Mouse (Mus musculus) spleen, adult 18-20 months (tissue): ENCODE measurements at regions not wholly inside any gene's neighbourhood (a gene's known extent, or its start where the extent isn't known, plus 50 kb on each side); places are given as distances from the start of the nearest gene placed in this dataset.

Experiments
- DNase-seq, 2 experiments: peaks; one replicate each; pipeline ENCODE4 v3.0.0; 2022; ENCODE audit warnings: mixed read lengths in 2 of 2

DNA sequence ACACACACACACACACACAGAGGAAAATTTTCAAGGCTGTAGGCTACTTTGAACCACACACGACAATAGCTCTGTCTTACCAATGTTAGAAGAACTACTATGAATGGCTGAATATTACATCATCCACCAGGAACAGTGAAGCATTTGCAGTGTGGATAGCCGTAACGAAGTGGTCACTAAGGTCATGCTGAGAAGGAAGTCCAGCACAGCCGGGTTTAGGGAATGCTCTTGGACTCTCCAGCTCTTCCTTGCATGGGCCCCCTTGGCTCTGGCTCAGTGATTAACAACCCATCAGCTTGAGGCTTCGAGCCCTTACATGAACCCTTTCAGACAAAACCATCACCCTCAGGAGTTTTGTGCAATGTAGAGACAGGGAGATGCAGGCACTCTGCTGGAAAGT lies 245.3 kb downstream of the Adamts20 start:
- DNase-seq, result no peak

GRCm38 (mm10) chr15:94216703-94217102 lies 248.5 kb downstream of the Adamts20 start:
- DNase-seq, result no peak

GRCm38 (mm10) chr15:94214440-94214839 lies 250.8 kb downstream of the Adamts20 start:
- DNase-seq, result no peak

DNA sequence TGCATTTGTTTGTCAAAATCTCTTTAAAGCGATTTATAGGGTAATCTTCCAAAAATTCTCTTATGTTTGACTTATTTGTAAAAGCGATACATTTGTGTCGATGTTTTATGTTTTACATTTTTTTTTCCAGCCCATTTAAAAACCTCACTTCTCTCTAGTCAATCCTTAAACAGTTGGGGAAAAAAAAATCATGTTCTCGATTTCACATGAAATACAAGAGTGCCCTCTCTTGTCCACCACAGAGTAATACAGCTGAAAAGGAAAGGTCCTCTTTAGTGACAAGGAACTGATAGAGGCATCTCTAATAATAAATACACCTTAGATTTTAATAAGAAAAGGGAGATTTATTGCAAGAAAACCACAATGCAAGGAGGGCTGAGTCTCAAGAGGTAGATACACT lies 251.8 kb downstream of the Adamts20 start:
- DNase-seq, result no peak

GRCm38 (mm10) chr15:94208476-94208875 lies 256.7 kb downstream of the Adamts20 start:
- DNase-seq, result no peak

DNA sequence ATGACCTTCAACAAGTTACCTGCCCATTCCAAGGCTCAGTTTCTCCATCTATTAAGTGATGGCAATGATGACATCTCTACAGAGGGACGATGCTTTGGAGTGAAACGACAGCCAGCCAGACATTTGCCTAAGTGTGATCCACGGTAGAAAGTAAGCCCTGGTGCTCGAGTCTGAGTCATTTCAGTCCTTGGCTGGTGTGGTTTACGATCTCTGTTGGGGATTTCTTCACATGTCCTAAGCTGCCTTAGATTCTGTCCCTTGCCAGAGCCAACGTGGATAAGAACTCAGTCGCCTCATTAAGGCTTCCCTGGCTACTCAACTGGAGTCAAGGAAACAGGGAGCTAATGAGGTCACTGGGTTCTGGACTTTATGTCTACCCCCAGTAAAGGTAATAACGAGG lies 258.8 kb downstream of the Adamts20 start:
- DNase-seq, result no peak

GRCm38 (mm10) chr15:94205309-94205893 lies 259.8 kb downstream of the Adamts20 start:
- DNase-seq, result peak; percentile 13 to 14

- no peak for DNase-seq
Measured at GRCm38 (mm10) chr15:94190081-94190488, 275.1 kb downstream of the Adamts20 start.

DNA sequence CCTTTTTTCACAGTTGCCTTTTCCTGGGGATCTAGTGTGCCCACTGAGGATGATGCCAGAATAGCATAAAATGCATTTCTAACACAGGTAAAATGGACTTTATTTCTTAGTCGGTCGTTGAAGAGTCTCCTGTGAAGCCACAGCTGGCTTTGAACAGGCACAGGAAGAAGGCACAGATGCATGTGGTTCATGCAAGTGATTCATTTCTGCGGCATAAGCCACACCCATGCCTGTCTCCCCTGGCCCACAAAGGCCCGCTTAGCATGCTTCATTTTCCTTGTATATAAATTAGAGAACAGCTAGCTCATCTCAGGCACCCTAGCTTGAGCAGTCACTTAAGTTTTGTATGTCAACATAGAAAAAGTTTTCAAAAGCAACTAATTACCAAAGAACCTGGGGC lies 277.6 kb downstream of the Adamts20 start:
- no peak for DNase-seq

DNA sequence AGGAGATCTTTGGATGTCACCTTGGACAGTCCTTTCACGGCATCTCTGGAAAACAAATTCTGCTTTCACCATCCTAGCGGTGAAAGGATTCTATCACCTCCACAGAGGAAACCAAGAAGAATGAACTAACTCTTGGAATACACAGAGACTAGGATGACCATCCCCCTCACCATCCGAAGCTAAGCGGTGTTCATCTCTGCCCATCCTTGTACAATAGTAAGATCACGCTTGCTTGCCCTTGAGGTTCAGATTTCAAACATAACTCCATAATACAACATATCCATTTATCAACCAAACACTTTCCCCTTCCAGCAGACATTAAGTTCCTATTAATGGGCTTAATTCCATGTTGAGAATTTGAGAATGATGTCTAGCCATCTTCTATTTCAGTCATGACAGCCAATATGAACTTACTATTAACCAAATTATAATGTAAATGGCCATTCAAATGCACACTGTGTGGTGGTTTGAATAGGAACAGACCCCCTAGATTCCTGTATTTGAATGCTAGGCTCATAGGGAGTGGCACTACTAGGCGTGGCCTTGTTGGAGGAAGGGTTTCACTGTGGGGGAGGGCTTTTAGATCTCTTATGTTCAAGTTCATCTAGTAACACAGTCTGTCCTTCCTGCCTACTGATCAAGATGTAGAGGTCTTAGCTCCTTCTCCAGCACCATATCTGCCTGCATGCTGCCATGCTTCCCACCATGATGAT lies 281.4 kb downstream of the Adamts20 start:
- no peak for DNase-seq

DNA sequence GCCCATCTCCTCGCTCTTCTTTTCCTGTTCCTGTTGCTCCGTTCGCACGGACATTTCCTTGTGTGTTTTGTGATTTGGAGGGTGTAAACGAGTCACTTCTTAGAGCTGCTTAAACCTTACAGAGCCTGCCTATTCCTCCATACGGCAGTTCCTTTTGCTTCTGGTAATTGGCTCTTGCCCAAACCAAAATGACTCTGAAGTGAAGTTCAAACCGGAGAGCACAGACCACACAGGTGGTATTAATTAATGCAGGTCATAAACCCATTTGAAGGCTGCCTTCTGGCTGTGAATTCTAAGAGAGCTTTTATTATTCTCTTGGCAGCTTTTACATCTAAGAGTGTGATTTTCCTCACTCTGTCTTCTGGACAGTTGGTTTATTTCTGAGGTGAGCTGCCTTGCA lies 291.1 kb downstream of the Adamts20 start:
- DNase-seq, result no peak

DNA sequence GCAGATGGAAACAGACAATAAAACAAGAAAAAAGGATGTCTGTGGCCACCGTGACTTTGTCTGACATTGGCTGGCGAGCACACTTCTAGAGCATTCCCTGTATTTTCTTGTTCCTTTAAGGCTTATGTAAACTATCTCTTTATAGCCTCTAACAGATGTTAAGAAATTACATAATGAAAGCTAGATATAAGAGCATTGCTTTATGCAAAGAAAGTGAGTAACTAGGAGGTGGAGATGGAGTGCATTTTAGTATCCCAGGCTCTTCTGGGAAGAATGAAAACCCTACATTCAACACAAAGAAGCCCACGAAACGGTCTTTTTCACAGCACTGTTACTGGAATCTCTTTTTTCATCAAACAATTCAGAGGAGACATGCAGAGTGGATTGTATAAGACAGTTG lies 304.4 kb downstream of the Adamts20 start:
- DNase-seq, result no peak

- DNase-seq, result peak in 1 of 2 experiments; percentile 4
Measured at GRCm38 (mm10) chr15:94139534-94139958, 325.7 kb downstream of the Adamts20 start.

DNA sequence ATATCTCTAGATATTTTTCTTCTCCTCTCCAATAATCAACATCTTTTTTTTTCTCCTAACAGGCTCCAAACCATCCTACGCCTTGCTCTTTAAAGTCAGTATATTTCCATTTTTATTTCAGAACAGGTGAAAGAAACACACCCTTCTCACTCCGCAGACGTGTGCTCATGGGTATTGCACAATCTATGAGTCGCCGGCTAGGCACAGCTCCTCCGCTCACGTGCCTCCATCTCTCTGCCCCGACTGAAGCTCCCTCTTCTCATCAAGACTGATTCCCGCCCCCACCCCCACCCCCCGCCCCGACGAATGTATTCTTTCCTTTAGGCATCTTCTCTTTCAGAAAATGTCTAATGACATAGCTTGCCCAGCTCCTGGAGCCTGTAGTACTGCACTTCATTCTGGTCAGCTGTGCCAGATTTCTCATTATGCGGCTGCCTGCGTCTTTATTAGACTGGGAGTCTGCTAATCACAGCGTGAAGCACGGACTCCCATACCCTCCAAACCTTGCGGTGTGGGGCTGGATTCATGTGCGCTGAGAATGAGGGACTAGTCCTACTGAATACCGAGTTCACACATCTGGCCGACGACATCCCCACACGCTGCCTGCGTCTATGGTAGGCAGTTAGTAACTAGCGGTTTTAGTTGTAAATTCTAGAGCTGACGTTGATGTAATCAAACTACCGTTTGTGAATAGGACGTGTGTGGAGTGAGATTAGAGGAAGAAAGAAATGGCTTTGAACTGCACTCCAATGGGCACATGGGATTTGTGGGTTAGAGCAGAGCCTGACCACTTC lies 327.9 kb downstream of the Adamts20 start:
- DNase-seq, result no peak

GRCm38 (mm10) chr15:94112801-94113200 lies 352.4 kb downstream of the Adamts20 start:
- no peak for DNase-seq

GRCm38 (mm10) chr15:94107186-94107716 lies 358.0 kb downstream of the Adamts20 start:
- DNase-seq, result no peak

GRCm38 (mm10) chr15:94090644-94091043 lies 374.6 kb downstream of the Adamts20 start:
- DNase-seq, result no peak

GRCm38 (mm10) chr15:94089856-94090255 lies 375.4 kb downstream of the Adamts20 start:
- DNase-seq, result no peak

GRCm38 (mm10) chr15:94082369-94082768 lies 382.8 kb downstream of the Adamts20 start:
- no peak for DNase-seq

- no peak for DNase-seq
Measured at GRCm38 (mm10) chr15:94077056-94077455, 388.2 kb downstream of the Adamts20 start.

DNA sequence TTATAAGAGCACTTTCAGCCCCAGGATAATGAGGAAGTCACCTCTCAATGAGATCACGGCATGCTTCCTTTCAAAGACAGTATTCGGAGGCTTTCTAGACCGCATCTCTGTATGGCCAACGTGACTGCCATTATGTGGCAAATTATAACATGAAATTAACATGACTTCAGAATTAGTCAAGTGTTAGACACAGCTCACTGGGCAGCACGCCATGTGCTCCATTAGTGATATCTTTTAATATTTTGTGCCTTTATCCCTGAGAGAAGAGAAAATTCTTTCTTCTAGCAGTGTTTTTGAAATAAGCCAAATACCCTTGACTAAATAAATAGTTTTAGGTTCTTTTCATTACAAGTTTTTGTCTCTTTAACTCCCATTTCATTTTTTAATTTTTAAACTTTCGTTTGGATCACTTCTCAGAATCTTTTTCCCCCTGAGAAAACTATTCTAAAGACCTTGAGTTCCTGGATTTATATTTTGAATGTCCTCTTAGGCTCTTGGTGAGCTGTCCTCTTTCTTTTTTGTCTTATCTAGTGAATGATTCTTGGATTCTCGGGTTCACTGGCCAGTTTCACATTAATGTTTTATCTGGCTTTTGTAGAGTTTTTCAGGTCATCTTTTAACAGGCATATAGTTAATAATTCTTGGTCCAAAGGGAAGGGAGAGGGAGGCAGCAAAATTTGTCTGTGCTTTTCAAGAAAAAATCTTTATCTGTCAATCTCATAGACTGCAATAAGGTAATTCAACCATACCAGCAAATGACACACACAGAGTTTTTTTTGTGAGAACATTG lies 390.9 kb downstream of the Adamts20 start:
- DNase-seq, result no peak

- DNase-seq, result no peak
Measured at GRCm38 (mm10) chr15:94067721-94068120, 397.5 kb downstream of the Adamts20 start.
